Mouse (Mus musculus) retina, postnatal 7 days (tissue): ENCODE measurements around the gene Ccnb1ip1.

Experiments used
- DNase-seq: peaks from one replicate; pipeline ENCODE4 v3.0.0-alpha.2; 2012; ENCODE audit warnings: low read depth, low spot score

Gene Ccnb1ip1

DNA sequence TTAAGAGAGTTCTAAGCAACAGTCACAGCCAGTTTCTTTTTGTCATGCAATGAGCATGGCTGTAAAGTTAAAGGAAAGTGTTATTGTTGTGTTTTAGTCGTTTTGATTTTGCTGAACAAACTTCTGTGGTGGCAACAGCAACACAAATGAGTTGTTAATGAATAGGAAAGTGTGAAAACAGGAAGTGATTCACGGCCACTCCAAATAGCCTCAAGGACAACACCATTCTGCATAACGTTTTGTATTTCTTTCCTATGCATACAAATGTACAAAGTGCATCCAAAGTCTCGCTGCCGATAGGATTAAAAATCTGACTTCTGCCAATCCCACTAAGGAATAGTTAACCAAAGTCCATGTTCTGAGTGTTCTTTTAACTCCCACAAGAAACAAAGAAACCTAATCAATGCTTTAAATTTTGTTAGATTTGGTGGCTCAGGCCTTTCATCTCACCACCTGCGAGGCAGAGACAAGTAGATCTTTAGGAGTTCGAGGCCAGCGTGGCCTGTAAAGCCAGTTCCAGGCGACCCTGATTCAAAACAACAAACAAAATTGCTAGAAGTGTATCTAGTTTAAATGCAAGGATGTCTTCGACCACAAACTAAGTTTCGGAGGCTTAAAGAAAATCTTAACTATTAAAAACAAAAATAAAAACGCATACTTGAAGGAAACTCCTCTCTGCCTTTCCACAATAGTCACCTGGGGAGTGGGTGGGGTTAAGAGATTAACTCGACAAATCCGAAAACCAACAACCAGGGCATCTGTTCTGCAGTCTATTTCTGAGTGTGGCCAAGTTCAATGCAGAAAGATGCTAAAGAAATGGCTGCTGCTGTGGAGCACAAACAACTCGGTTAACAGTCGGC is 22.9 kb downstream of the Ccnb1ip1 start:
- DNase-seq: peak; percentile 16

DNA sequence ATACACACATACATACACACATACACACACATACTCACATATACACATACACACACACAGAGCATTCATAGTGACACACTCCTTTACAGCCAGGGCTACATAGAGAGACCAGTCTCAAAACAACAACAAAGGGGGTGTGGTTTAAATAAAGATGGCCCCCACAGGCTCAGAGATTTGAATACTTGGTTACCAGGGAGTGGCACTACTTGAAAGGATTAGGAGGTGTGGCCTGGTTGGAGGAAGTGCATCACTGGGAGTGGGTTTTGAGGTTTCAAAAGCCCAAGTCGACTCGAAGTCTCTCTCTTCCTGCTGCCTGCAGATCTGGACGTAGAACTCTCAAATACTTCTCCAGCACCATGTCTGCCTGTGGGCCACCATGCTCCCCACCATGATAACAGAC is 25.4 kb downstream of the Ccnb1ip1 start:
- DNase-seq: no peak

DNA sequence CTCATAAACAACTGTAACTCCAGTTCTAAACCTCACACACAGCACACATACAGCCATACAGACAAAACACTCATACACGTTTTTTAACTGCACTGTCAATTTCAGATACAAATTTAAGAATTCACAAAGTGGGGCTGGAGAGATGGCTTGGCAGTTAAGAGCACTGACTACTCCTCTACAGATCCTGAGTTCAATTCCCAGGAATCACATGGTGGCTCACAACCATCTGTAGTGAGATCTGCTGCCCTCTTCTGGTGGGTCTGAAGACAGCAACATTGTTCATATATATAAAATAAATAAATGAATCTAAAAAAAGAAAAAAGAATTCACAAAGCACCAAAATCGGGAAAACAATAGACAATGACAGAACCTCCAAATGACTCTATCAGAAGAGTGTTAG is 36.2 kb downstream of the Ccnb1ip1 start:
- DNase-seq: no peak

DNA sequence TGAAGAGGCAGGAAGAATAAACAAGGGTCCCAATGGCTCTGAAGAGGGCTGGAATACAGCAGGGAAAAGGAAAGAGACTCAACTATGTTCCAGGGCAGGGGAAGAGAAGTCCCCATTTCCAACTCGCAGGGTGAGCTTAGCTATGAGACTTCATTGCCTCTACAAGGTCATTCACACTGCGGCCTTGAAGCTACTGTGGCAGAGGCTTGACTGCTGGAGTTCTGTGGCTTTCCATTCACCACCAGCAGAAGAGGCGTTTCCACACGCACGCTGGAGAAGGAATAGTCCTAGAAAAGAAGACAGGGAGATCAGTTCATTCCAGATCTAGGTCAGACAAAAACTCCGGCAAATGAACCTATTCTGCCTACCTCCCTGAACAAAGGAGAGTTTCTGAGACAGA is 41.8 kb downstream of the Ccnb1ip1 start:
- DNase-seq: no peak

DNA sequence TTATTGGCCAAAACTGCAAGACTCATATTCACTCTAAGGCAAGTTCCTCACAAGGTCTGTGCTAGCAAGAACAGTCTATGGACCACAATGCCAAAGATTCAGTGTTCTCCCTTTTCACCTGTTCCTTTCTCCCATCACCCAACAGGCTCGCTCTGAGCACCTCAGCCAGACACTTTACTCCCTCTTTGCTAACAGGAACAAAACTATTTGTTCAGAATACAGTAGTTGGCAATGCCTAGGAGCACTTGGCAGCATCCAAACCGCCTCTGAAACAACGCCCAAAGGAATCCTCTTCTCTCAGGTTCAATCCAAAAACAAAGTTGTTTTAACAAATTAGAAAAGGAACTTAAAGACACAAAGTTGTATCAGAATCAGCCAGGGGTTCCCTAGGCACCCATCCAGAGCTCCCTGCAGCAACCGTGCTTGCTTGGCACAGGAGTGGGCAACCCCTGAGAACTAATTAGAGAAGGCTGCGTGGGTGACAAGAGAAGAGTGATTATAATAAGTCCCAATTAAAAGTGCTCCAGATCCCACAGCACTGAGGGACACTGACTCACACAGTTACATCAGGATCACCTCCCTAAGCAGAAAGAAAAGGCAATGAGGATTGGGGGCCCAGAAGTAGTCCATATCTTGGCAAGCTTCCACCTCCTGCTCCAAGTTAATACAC is 49.0 kb downstream of the Ccnb1ip1 start:
- DNase-seq: no peak

DNA sequence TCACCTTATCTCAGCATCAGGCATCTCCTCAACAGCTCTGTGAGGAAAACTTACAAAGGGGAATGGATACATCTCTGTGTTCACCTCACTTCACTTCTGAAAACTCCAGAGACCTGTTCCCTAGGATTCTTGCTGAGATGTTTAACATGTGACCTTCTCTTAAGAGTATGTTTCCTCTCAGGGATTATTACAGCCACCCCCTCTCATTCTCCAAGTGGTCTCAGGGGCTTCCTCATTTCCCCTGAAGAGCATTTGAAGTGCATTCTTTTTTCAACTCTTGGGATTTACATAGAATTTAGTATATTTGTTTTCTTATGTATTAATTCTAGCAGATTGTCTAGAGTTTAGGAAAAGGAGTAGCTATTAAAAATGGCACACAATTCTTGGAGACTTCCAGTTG is 62.5 kb downstream of the Ccnb1ip1 start, which contains the start of gene Olfr749:
TSS of gene Olfr749 (minus strand) at position 101 of the 400 bp plus-strand sequence.
- DNase-seq: no peak

DNA sequence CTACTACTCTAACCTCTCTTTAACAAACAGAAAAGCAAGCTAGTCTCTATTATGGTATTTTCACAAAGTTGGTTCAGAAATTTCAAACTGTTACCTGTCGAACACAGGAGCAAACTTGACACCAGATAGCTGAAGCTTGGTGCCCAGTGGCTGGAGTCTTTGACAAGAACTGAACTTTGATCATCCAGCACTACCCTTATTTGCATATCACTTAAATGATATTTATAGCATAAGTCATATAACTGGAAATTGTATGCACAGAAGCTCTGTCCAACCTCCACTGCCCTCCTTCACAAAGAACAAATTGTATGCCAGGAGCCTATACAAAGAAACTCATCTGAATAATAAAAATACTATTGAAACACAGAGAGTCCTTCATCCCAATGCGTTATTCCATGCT is 65.9 kb downstream of the Ccnb1ip1 start:
- no peak for DNase-seq

DNA sequence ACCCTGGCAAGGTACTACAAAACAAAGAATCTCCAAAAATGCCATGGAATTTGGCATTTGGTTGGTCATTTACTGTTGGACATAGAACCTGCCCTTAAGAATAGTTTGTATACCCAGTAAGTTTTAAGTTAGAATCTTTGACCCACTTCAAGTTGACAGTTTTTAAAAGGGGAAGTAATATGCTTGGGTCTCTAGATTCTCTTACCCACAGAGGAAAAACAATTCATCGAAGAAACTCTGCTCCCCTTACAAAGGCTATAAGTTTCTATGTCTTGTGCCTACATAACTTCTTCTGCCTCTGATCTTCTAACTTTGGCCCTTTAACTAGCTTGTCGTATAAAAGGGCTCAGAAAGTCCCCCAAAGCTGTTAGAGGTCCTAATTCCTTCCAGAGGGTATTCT is 67.2 kb downstream of the Ccnb1ip1 start:
- DNase-seq: no peak
